In the genomic region with DNA sequence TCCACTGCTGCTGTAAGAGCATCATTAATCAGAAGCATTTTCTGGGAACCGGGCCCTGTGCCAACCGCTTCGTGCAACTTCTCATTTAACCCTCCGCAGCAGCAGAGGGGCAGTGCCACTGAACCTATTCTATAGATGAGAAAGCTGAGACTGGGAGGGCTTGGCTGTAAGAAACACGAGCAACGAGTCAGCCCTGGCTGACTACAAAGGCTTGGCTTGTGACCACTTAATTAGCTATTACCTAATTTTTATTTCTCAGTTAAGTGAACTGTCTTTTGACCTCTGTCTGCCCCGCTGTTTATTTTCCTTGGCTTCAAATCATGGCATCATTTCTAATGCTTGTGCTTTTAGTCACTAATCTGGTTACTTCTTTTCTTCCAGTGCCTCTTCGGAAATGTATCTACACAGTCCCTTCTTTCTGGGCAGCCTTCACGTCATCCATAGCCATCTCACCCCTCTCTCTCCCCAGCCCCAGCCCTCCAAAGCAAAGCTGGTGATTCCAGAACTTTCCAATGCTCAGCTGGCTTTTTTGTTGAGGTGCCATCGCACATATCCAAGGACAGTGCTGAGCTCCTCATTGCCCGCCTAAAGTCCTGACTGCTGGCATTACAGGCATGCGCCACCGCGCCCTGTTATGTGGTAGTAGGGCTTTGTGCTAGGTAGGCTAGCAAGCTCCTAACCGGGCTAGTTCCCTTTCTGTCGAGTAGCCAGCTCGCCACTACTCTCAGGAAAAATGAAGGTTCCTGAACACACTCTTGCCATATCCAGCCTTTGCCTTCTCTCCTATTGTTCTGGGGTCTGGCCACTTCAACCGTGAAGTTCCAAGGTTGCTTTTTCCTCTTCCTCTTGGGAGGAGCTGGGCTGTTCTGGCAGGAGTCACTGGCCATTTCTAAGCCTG, we compare ENCODE assay signal across 9 mouse cellular contexts. TPM values are rescaled to one million over a fixed set of nuclear protein-coding genes. Genes with fewer than 3 reads are reported as not detected.
A peak's percentile ranks its signal among the peaks of the same experiment; 100 is the strongest.
DNase-seq lines count a peak whose midpoint lies in the region; ATAC-seq and TF ChIP-seq lines count a peak whose summit lies in the region.
"Had no signal": no experiment of that assay in that cellular context is flagged by ENCODE, and none has a peak within 500 bp of the region (broad histone marks: within the 10 kb centered on the region; RNA-seq: fewer than 3 reads in every experiment).

No protein-coding gene starts in this region.

- H3K4me1 ChIP-seq in forebrain, embryonic 13.5 days = peaks cover 40% of the 10 kb centered on the region
- no peaks in the 10 kb centered on the region for H3K4me1 ChIP-seq in forebrain, embryonic 11.5 days (replicated peaks; ENCODE audit: control insufficient read depth, insufficient read depth, low read length)
- H3K4me1 ChIP-seq in midbrain, embryonic 14.5 days (ENCODE audit: control insufficient read depth, insufficient read depth, low read length) = peaks cover 16% of the 10 kb centered on the region
- peaks cover 14% of the 10 kb centered on the region for H3K4me1 ChIP-seq in midbrain, embryonic 10.5 days
- peaks cover 43% of the 10 kb centered on the region for H3K4me1 ChIP-seq in heart, postnatal 0 days (ENCODE audit: control insufficient read depth, insufficient read depth)

- H3K27ac ChIP-seq in forebrain, embryonic 13.5 days = no peak overlapping the region
- H3K27ac ChIP-seq in forebrain, embryonic 11.5 days (ENCODE audit: low read depth, low read length) = no peak overlapping the region
- no peak overlapping the region for H3K27ac ChIP-seq in midbrain, embryonic 14.5 days (replicated peaks; ENCODE audit: low read depth, low read length)
- H3K27ac ChIP-seq in midbrain, embryonic 10.5 days (replicated peaks) = no peak overlapping the region
- H3K27ac ChIP-seq in heart, postnatal 0 days (ENCODE audit: low read depth) = peak overlapping the region; percentile 86

- peaks cover 21% of the 10 kb centered on the region for H3K36me3 ChIP-seq in forebrain, embryonic 13.5 days (ENCODE audit: poor library complexity, severe bottlenecking)
- H3K36me3 ChIP-seq in forebrain, embryonic 11.5 days (ENCODE audit: control insufficient read depth, insufficient read depth, low read length) = no peaks in the 10 kb centered on the region; the same call in 1 of the 2 replicates
- peaks cover 25% of the 10 kb centered on the region for H3K36me3 ChIP-seq in midbrain, embryonic 14.5 days (ENCODE audit: control insufficient read depth, insufficient read depth, low read length)
- peaks cover 84% of the 10 kb centered on the region for H3K36me3 ChIP-seq in midbrain, embryonic 10.5 days
- peaks cover 7% of the 10 kb centered on the region; the same call in 1 of the 2 replicates for H3K36me3 ChIP-seq in heart, postnatal 0 days (replicated peaks; ENCODE audit: control insufficient read depth, insufficient read depth, low read length)

- H3K9me3 ChIP-seq in forebrain, embryonic 13.5 days (replicated peaks) = no peaks in the 10 kb centered on the region
- no peaks in the 10 kb centered on the region for H3K9me3 ChIP-seq in forebrain, embryonic 11.5 days (ENCODE audit: control insufficient read depth, low read length)
- H3K9me3 ChIP-seq in midbrain, embryonic 14.5 days (ENCODE audit: control insufficient read depth, low read length) = no peaks in the 10 kb centered on the region
- no peaks in the 10 kb centered on the region for H3K9me3 ChIP-seq in midbrain, embryonic 10.5 days (replicated peaks)
- no peaks in the 10 kb centered on the region for H3K9me3 ChIP-seq in heart, postnatal 0 days (replicated peaks; ENCODE audit: control insufficient read depth, low read length)

- WGBS in forebrain, embryonic 13.5 days = 75% methylated on average over 18 of the region's 18 CpGs
- WGBS in forebrain, embryonic 11.5 days = 88% methylated on average over 18 of the region's 18 CpGs
- 83% methylated on average over 18 of the region's 18 CpGs for whole genome bisulfite sequencing in midbrain, embryonic 14.5 days
- WGBS in midbrain, embryonic 10.5 days = 92% methylated on average over 18 of the region's 18 CpGs
- WGBS in heart, postnatal 0 days = 60% methylated on average over 18 of the region's 18 CpGs

- H3K27me3 ChIP-seq in forebrain, embryonic 13.5 days = no peaks in the 10 kb centered on the region
- no peaks in the 10 kb centered on the region for H3K27me3 ChIP-seq in forebrain, embryonic 11.5 days (ENCODE audit: control insufficient read depth, insufficient read depth, low read length)
- H3K27me3 ChIP-seq in midbrain, embryonic 14.5 days (ENCODE audit: control insufficient read depth, insufficient read depth, low read length) = no peaks in the 10 kb centered on the region
- H3K27me3 ChIP-seq in midbrain, embryonic 10.5 days (ENCODE audit: low read depth, poor library complexity, severe bottlenecking) = no peaks in the 10 kb centered on the region
- no peaks in the 10 kb centered on the region for H3K27me3 ChIP-seq in heart, postnatal 0 days (ENCODE audit: control insufficient read depth, insufficient read depth, low read length)

- TF ChIP-seq CTCF in heart, postnatal 0 days (IDR thresholded peaks at IDR 0.05; ENCODE audit: low read depth) = no peak

- ATAC-seq in forebrain, embryonic 13.5 days = peak; percentile 23; the same call in 1 of the 2 replicates
- ATAC-seq in forebrain, embryonic 11.5 days (replicated peaks; ENCODE audit: low FRiP score) = no peak
- ATAC-seq in midbrain, embryonic 14.5 days (ENCODE audit: low FRiP score, low TSS enrichment) = no peak
- ATAC-seq in heart, postnatal 0 days (ENCODE audit: insufficient read depth, low read depth) = peak; percentile 25; the same call in 1 of the 2 replicates
- ATAC-seq: liver, postnatal 0 days had no signal

- no peak overlapping the region for H3K4me2 ChIP-seq in forebrain, embryonic 13.5 days
- H3K4me2 ChIP-seq in forebrain, embryonic 11.5 days (ENCODE audit: low read depth, low read length, severe bottlenecking) = no peak overlapping the region
- H3K4me2 ChIP-seq in midbrain, embryonic 14.5 days (ENCODE audit: low read length) = no peak overlapping the region
- no peak overlapping the region for H3K4me2 ChIP-seq in heart, postnatal 0 days (ENCODE audit: low read depth, low read length)

- no peak for TF ChIP-seq EP300 in heart, postnatal 0 days (IDR thresholded peaks at IDR 0.05; ENCODE audit: low read depth)

- no peak overlapping the region for H3K4me3 ChIP-seq in forebrain, embryonic 13.5 days
- no peak overlapping the region for H3K4me3 ChIP-seq in forebrain, embryonic 11.5 days (ENCODE audit: low read depth, low read length)
- H3K4me3 ChIP-seq in midbrain, embryonic 14.5 days (replicated peaks; ENCODE audit: low read depth, low read length) = no peak overlapping the region
- no peak overlapping the region for H3K4me3 ChIP-seq in midbrain, embryonic 10.5 days
- H3K4me3 ChIP-seq in heart, postnatal 0 days (ENCODE audit: low read depth, low read length) = no peak overlapping the region

- no peak overlapping the region for H3K9ac ChIP-seq in forebrain, embryonic 13.5 days
- H3K9ac ChIP-seq in forebrain, embryonic 11.5 days (ENCODE audit: low read length) = no peak overlapping the region
- no peak overlapping the region for H3K9ac ChIP-seq in midbrain, embryonic 14.5 days (replicated peaks; ENCODE audit: low read length)
- no peak overlapping the region for H3K9ac ChIP-seq in heart, postnatal 0 days (replicated peaks; ENCODE audit: low read depth, low read length)
- H3K9ac ChIP-seq: liver, postnatal 0 days had no signal

- DNase-seq in forebrain, embryonic 11.5 days (ENCODE audit: low spot score) = no peak
- peak; percentile 53 for DNase-seq in midbrain, embryonic 14.5 days
- no peak for DNase-seq in midbrain, embryonic 10.5 days (ENCODE audit: low spot score)
- DNase-seq in heart, postnatal 0 days (ENCODE audit: low spot score) = peak; percentile 40
- peak; percentile 58 to 75 for DNase-seq in lung, postnatal 4 days
- DNase-seq in frontal cortex, postnatal 25 days (ENCODE audit: low spot score in 2 of 2) = no peak
- DNase-seq in cerebellum, adult 9-10 months = no peak
- DNase-seq: liver, postnatal 0 days had no signal

RNA-seq across cellular contexts. Expression of gene Zfp827, which starts 55.5 kb away (rescaled TPM):
- 10.2 and 10.3 TPM in 2 replicates for polyA plus RNA-seq in forebrain, embryonic 13.5 days (2015; fragmentation: Nextera tagmentation; extraction: Ambion mirVana)
- 11.7 and 13.1 TPM in 2 replicates for polyA plus RNA-seq in forebrain, embryonic 11.5 days (2014; fragmentation: Nextera tagmentation; extraction: Ambion mirVana)
- polyA plus RNA-seq in midbrain, embryonic 14.5 days (2014; fragmentation: Nextera tagmentation; extraction: Ambion mirVana) = 15.3 and 20.2 TPM in 2 replicates
- 4.5 and 6.8 TPM in 2 replicates for polyA plus RNA-seq in midbrain, embryonic 10.5 days (2016; fragmentation: Nextera tagmentation; extraction: Ambion mirVana)
- total RNA-seq in heart, postnatal 0 days (2014; rRNA removed; ENCODE audit: low replicate concordance) = 22.7 and 25.2 TPM in 2 replicates
- polyA plus RNA-seq in heart, postnatal 0 days (2015; fragmentation: Nextera tagmentation; extraction: Ambion mirVana) = 4.2 and 4.8 TPM in 2 replicates

Comparison
In these comparisons a context has a peak if more than half of its experiments do, and no peak if none do; other contexts are left out.
1. ATAC-seq: peak in forebrain, embryonic 13.5 days (single experiment) and heart, postnatal 0 days (single experiment); none in forebrain, embryonic 11.5 days (single experiment) and midbrain, embryonic 14.5 days (single experiment).
2. DNase-seq: peak in midbrain, embryonic 14.5 days (single experiment), heart, postnatal 0 days (single experiment) and lung, postnatal 4 days (2 of 2); none in forebrain, embryonic 11.5 days (single experiment), midbrain, embryonic 10.5 days (single experiment), frontal cortex, postnatal 25 days (0 of 2) and cerebellum, adult 9-10 months (single experiment).